Mouse (Mus musculus): ENCODE measurements around the gene Hjurp. TPM values are rescaled to one million over a fixed set of nuclear protein-coding genes. Genes with fewer than 3 reads are reported as not detected.

Hjurp gene
- polyA plus RNA-seq, 1 experiment from 2014 or later: 211 TPM

DNA sequence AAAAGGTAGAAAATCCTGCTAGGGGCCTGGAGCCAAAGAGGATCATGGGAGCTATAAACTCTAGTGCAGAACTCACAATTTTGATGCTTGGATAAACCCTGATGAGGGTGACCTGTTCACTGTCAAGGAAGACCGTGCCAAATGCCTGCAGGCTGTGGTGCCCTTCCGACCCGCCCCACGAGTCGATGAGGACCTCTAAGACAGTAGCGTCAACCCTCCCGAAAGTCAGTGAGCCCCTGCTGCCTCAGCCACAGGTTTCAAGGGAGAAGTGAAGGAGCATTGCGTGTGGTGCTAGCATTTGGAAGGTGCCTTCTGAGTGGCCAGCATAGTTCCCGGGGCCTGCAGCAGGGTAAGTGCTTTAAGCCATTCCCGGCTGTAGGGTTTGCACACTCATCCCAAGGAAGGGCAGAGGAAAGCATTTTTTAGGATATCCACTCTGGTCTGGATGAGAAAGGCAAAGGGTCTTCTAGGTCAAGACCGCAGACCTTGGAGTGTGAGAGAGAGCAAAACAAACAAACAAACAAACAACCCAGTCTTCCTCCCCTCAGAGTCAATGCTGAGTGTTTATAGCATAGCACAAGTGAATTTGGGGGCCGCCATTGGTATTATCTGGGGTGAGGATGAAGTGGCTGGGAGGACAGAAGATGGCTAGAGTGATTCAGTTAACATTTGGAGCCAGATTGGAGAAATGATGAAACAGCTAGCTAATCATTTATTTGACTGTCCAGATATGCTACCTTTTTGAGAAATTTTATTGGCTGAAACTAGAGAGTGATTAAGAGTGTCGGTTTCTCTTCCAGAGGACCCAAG, 9.7 kb upstream of the Hjurp start:
- Histone ChIP-seq H3K4me3 (ENCODE audit: low read depth, low read length) (no peak overlapping the region), H3K9me3 (ENCODE audit: control insufficient read depth, low read depth, low read length) (peaks cover 67% of the 10 kb centered on the region), H3K27ac (ENCODE audit: low read length) (no peak overlapping the region), H3K4me2 (replicated peaks; ENCODE audit: low read depth, low read length) (no peak overlapping the region), H3K36me3 (ENCODE audit: control insufficient read depth, insufficient read depth, low read length) (no peaks in the 10 kb centered on the region), H3K4me1 (ENCODE audit: control insufficient read depth, insufficient read depth, low read length) (no peaks in the 10 kb centered on the region), H3K9ac (replicated peaks; ENCODE audit: low read depth, low read length) (no peak overlapping the region), H3K27me3 (ENCODE audit: control insufficient read depth, insufficient read depth, low read length) (no peaks in the 10 kb centered on the region)
- WGBS: 71% methylated on average over 13 of the region's 13 CpGs
- ATAC-seq (ENCODE audit: insufficient number of reproducible peaks, insufficient read depth, low FRiP score, low read depth): 0 out of 2 replicates have a peak, but pooled peaks have one; percentile 12

DNA sequence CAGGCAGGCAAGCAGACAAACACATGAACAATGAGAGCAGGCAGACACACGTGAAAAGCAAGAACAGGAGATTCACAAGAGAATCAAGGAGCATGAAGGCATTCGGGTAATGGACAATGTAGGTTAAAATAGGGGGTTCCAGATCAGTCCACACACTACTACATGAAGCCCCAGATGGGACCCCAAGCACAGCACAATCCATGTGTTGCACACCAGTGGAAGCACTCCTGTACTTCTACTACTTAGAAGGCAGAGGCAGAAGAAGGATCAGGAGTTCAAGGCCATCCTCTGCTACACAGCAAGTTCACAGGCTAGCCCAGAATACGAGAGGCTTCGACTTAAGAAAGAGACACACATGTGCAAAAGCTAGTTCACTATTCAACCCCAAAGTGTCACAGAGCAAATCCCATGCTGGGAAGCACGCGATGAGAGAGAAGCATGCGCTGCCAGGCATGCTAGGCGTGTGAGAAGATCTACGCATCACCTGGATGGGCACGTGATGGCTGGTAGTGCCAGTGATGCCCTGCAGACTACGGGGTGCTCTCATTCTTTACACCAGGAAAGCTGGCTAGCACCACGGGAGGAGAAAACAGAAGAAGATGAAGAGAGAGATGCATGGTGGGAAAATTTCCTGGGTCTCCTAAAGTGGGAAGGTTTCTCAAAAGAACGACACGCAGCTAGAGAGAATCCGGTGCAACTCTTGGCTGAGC, 8.9 kb upstream of the Hjurp start:
- peaks cover 66% of the 10 kb centered on the region for H3K9me3 ChIP-seq (ENCODE audit: control insufficient read depth, low read depth, low read length)
- 81% methylated on average over 15 of the region's 15 CpGs for WGBS
- no peak overlapping the region for H3K4me2 ChIP-seq (replicated peaks; ENCODE audit: low read depth, low read length)
- no peaks in the 10 kb centered on the region for H3K27me3 ChIP-seq (ENCODE audit: control insufficient read depth, insufficient read depth, low read length)
- H3K36me3 ChIP-seq (ENCODE audit: control insufficient read depth, insufficient read depth, low read length): no peaks in the 10 kb centered on the region
- no peak overlapping the region for H3K27ac ChIP-seq (ENCODE audit: low read length)
- H3K4me3 ChIP-seq (ENCODE audit: low read depth, low read length): no peak overlapping the region
- H3K9ac ChIP-seq (replicated peaks; ENCODE audit: low read depth, low read length): no peak overlapping the region
- ATAC-seq (ENCODE audit: insufficient number of reproducible peaks, insufficient read depth, low FRiP score, low read depth): no peak
- H3K4me1 ChIP-seq (ENCODE audit: control insufficient read depth, insufficient read depth, low read length): no peaks in the 10 kb centered on the region

DNA sequence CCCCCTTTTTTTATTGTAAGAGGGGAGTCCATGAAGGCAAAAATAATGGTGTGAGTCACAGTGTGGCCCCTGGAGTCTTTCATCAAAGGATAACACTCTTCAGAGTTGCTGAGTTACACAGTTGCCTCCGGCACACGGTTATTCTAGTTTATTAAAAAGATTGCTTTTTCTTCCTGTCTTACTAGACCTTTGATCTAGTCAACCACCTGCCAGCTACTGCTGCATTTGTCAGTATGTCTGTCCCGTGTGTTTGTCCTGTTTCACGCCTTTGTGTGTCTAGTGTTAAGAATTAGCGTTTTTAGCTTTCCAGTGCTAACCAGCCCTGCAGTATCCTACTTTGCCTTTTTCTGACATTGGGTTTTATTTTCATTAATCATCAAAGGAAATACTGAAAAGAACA, 8.2 kb upstream of the Hjurp start:
- 63% methylated on average over 5 of the region's 5 CpGs for WGBS
- H3K9me3 ChIP-seq (ENCODE audit: control insufficient read depth, low read depth, low read length): peaks cover 66% of the 10 kb centered on the region

DNA sequence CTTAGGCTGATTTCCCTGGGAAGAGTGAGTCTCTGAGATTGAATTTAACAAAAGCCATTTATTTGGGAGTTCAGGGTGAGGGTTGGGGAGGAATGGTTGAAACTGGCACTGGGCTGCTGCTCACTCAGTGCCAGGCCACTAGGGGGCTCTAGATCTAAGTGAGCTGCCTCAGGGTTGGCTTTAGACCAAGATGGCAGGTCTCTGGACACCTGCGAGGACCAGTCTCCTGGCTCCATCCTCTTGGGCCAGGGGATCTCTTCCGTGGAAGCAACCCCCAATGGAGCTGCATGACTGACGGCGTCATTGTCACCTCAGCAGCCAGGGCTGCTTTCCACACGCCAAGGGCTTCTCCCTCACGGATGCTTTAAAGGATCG, 7.5 kb upstream of the Hjurp start:
- Histone ChIP-seq H3K4me3 (ENCODE audit: low read depth, low read length) (no peak overlapping the region), H3K9me3 (ENCODE audit: control insufficient read depth, low read depth, low read length) (peaks cover 62% of the 10 kb centered on the region), H3K36me3 (ENCODE audit: control insufficient read depth, insufficient read depth, low read length) (no peaks in the 10 kb centered on the region), H3K27me3 (ENCODE audit: control insufficient read depth, insufficient read depth, low read length) (no peaks in the 10 kb centered on the region), H3K9ac (replicated peaks; ENCODE audit: low read depth, low read length) (no peak overlapping the region), H3K4me1 (ENCODE audit: control insufficient read depth, insufficient read depth, low read length) (no peaks in the 10 kb centered on the region), H3K4me2 (replicated peaks; ENCODE audit: low read depth, low read length) (no peak overlapping the region), H3K27ac (ENCODE audit: low read length) (no peak overlapping the region)
- 60% methylated on average over 7 of the region's 7 CpGs for WGBS
- peak; percentile 2; the same call in 1 of the 2 replicates for ATAC-seq (ENCODE audit: insufficient number of reproducible peaks, insufficient read depth, low FRiP score, low read depth)

More for the DNA sequence above, 8.2 kb upstream of the Hjurp start:
- no peaks in the 10 kb centered on the region for H3K36me3 ChIP-seq (ENCODE audit: control insufficient read depth, insufficient read depth, low read length)
- H3K4me3 ChIP-seq (ENCODE audit: low read depth, low read length): no peak overlapping the region
- no peak overlapping the region for H3K9ac ChIP-seq (replicated peaks; ENCODE audit: low read depth, low read length)
- H3K4me2 ChIP-seq (replicated peaks; ENCODE audit: low read depth, low read length): no peak overlapping the region
- H3K27me3 ChIP-seq (ENCODE audit: control insufficient read depth, insufficient read depth, low read length): no peaks in the 10 kb centered on the region
- no peak overlapping the region for H3K27ac ChIP-seq (ENCODE audit: low read length)
- no peak for ATAC-seq (ENCODE audit: insufficient number of reproducible peaks, insufficient read depth, low FRiP score, low read depth)
- no peaks in the 10 kb centered on the region for H3K4me1 ChIP-seq (ENCODE audit: control insufficient read depth, insufficient read depth, low read length)

DNA sequence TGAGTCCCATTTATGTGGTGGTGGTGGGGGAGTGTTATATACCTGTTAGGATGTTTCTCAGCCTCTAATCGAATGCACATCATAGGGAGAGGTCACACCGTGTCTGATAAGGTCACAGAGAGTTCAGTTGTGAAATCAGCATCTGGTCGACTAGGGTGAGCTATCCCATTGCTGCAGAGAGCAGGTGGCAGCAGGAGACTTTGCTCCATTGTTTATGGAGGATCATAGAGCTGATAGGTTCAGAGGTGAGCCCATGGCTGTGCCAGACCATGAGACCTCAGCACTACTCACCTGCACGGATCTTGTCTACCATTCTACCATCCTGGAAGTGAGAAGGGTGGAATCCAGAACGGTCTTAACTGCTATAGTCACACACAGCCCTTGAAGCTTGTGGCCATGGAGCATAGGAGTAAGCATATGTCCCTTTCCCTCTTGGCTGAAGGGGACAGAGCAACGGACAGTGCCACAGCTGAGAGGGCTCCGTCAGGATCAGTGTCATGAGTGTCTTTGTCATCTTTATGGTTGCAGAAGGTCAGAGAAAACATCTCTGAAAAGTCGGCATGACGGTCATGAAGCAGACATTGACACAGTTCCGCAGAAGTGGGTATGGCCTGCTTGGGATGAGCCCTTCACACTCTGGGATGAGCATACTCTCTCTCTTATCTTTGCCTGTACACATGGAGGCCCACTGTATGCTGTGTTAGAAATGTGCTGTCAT, 7.0 kb upstream of the Hjurp start:
- Histone ChIP-seq H3K4me2 (replicated peaks; ENCODE audit: low read depth, low read length) (no peak overlapping the region), H3K4me1 (ENCODE audit: control insufficient read depth, insufficient read depth, low read length) (no peaks in the 10 kb centered on the region), H3K36me3 (ENCODE audit: control insufficient read depth, insufficient read depth, low read length) (no peaks in the 10 kb centered on the region), H3K9me3 (ENCODE audit: control insufficient read depth, low read depth, low read length) (peaks cover 60% of the 10 kb centered on the region), H3K27ac (ENCODE audit: low read length) (no peak overlapping the region), H3K27me3 (ENCODE audit: control insufficient read depth, insufficient read depth, low read length) (no peaks in the 10 kb centered on the region), H3K9ac (replicated peaks; ENCODE audit: low read depth, low read length) (no peak overlapping the region), H3K4me3 (ENCODE audit: low read depth, low read length) (no peak overlapping the region)
- WGBS: 61% methylated on average over 10 of the region's 10 CpGs
- ATAC-seq (ENCODE audit: insufficient number of reproducible peaks, insufficient read depth, low FRiP score, low read depth): peak; percentile 4; the same call in 1 of the 2 replicates

DNA sequence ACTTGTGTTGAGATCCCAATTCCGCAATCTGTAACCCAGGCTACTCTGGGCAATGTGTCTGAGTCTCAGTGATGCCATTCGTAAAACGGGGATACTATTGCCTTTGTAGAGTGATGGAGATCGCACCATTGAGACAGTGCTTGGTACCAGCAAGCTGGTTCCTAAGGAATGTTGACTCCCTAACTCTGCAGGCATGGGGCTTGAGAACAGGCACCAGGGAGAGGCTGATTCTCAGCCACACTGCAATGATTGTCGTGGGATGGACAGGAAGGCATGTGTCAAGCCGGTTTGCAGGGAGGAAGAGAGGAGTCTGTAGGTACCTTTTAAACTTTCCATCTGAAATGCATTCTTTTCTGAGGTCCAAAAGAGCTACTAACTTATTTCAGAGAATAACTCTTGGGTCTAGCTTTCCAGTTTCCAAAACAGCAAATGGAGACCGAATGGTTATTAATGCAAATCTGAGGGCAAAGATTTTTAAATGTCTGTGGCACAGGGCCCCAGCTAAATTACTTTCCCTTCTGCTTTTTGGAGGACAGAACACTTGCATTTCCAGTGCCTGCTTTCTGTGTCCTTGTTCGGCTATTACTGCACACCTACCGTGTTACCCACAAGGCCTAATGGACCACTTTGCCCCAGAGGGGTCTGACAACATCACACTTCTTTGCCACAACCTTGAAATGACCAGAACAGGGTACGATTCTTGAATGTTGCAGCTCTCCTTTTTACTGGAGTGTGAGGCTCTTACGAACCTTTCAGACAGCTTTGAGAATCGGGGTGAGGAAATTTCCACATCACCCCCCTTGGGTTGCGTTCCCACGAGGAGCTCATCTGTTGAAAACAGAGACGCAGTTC, 6.2 kb upstream of the Hjurp start:
- peaks cover 57% of the 10 kb centered on the region for H3K9me3 ChIP-seq (ENCODE audit: control insufficient read depth, low read depth, low read length)
- H3K4me1 ChIP-seq (ENCODE audit: control insufficient read depth, insufficient read depth, low read length): no peaks in the 10 kb centered on the region
- H3K4me2 ChIP-seq (replicated peaks; ENCODE audit: low read depth, low read length): no peak overlapping the region
- no peak overlapping the region for H3K27ac ChIP-seq (ENCODE audit: low read length)
- no peak for ATAC-seq (ENCODE audit: insufficient number of reproducible peaks, insufficient read depth, low FRiP score, low read depth)
- H3K36me3 ChIP-seq (ENCODE audit: control insufficient read depth, insufficient read depth, low read length): no peaks in the 10 kb centered on the region
- WGBS: 79% methylated on average over 15 of the region's 15 CpGs
- H3K4me3 ChIP-seq (ENCODE audit: low read depth, low read length): no peak overlapping the region
- no peaks in the 10 kb centered on the region for H3K27me3 ChIP-seq (ENCODE audit: control insufficient read depth, insufficient read depth, low read length)
- H3K9ac ChIP-seq (replicated peaks; ENCODE audit: low read depth, low read length): no peak overlapping the region

DNA sequence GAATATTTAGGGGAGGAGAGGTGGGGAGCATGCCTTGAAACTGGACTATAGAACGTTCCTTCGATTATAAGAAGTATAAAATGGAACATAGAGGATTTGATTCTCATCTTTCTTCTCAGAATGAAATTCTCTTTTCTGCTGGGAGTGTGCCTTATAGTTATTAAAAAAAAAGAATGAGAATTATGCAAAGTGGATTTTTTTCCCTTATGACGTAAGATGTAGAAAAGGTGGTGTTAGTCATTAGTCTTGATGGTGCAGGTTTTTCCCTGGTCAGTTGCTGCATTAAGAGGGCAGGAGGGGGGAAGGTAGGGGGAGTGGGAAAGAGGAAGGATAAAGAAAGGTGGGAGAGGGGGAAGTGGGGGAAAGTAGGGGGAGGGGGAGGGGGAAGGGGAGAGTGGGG, 4.9 kb upstream of the Hjurp start:
- ATAC-seq (ENCODE audit: insufficient number of reproducible peaks, insufficient read depth, low FRiP score, low read depth): no peak
- H3K27me3 ChIP-seq (ENCODE audit: control insufficient read depth, insufficient read depth, low read length): no peaks in the 10 kb centered on the region
- H3K27ac ChIP-seq (ENCODE audit: low read length): no peak overlapping the region
- no peak overlapping the region for H3K4me3 ChIP-seq (ENCODE audit: low read depth, low read length)
- no peak overlapping the region for H3K9ac ChIP-seq (replicated peaks; ENCODE audit: low read depth, low read length)
- peaks cover 46% of the 10 kb centered on the region for H3K9me3 ChIP-seq (ENCODE audit: control insufficient read depth, low read depth, low read length)
- 0 out of 2 replicates have a peak, but pooled peaks cover 4% of the 10 kb centered on the region for H3K4me1 ChIP-seq (ENCODE audit: control insufficient read depth, insufficient read depth, low read length)
- no peaks in the 10 kb centered on the region for H3K36me3 ChIP-seq (ENCODE audit: control insufficient read depth, insufficient read depth, low read length)
- 53% methylated on average over 3 of the region's 3 CpGs for WGBS
- no peak overlapping the region for H3K4me2 ChIP-seq (replicated peaks; ENCODE audit: low read depth, low read length)

All from stomach, embryonic 14.5 days (tissue).